Mouse (Mus musculus): Measurements from ENCODE around the gene App. TPM values are rescaled to one million over a fixed set of nuclear protein-coding genes. Genes with fewer than 3 reads are reported as not detected.

Gene App
- polyA plus RNA-seq, 1 experiment from 2014 or later = 91.3 TPM

DNA sequence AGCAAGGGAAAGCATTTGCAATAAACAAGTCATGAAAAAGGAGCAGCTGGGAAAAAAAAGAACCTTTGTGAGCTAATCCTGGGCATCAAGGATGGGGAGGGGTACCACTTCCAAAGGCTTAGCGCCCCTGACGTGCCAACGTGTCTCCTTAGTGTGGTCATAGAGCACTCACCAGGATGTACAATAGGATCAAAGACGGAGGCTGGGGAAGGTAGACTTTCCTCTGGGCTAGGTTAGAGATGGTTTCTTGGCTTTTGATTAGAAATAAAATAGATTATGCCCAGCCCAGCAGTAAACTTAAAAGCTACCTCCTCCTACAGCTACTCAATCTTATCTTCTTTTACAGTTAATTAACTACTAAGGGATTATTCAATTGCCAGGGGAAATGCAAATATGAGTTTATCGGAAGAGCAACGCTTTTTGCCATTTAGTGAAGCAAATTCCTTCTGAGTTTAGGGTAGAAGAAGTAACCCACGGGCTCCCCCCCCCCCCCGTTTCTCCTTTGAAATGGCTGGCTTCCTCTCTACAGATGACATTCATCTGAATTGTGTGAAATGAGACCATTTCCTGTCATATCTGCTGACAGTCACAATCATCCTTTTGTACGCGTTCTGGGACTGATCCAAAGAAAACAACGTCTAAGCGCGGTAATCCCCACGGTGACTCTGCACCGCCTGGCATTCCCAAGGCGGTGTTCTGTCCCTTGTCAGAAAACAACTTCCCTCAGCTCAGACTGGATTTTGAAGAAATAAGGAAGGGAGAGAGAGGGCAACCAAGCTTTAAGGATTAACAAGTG is 201.8 kb downstream of the App start:
- Histone ChIP-seq H3K27ac (peak overlapping the region; percentile 35; the same call in 1 of the 2 replicates), H3K4me3 (no peak overlapping the region), H3K36me3 (replicated peaks) (peaks cover 94% of the 10 kb centered on the region), H3K9me3 (no peaks in the 10 kb centered on the region), H3K4me1 (0 out of 2 replicates have a peak, but pooled peaks cover 3% of the 10 kb centered on the region), H3K27me3 (ENCODE audit: poor library complexity, severe bottlenecking) (no peaks in the 10 kb centered on the region)
- DNase-seq (ENCODE audit: extremely low spot score, low spot score) = no peak
- WGBS = 77% methylated on average over 16 of the region's 16 CpGs

- no peaks in the 10 kb centered on the region for H3K27me3 ChIP-seq (ENCODE audit: poor library complexity, severe bottlenecking)
- no peak overlapping the region for H3K4me3 ChIP-seq
- no peak for DNase-seq (ENCODE audit: extremely low spot score, low spot score)
- no peak overlapping the region for H3K27ac ChIP-seq
- peaks cover 98% of the 10 kb centered on the region for H3K36me3 ChIP-seq (replicated peaks)
- WGBS = 96% methylated on average over 7 of the region's 7 CpGs
- H3K9me3 ChIP-seq = no peaks in the 10 kb centered on the region
- H3K4me1 ChIP-seq = 0 out of 2 replicates have a peak, but pooled peaks cover 3% of the 10 kb centered on the region
These were observed 204.5 kb downstream of the App start for GRCm38 (mm10) chr16:84969026-84969425.

DNA sequence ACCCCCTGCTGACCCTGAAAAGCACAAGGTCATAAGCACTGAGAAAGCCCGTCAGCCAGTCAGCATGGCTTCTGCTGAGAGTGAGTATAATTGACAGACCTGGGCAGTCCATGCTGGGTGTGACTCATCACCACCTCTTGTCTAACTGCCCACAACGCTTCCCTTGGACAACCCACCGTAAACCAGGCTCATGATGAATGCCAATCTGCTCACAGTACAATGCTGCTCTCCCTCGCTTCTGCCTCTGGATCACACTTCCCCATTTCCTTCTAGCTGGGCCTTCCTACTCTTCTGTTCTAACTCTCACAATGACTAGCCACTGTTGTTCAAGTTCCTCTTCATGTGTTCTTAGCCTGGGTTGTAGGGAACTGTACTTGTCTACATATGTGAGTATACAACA is 206.6 kb downstream of the App start:
- 0 out of 2 replicates have a peak, but pooled peaks cover 3% of the 10 kb centered on the region for H3K4me1 ChIP-seq
- no peak overlapping the region for H3K4me3 ChIP-seq
- H3K27me3 ChIP-seq (ENCODE audit: poor library complexity, severe bottlenecking) = no peaks in the 10 kb centered on the region
- H3K27ac ChIP-seq = no peak overlapping the region
- peaks cover 99% of the 10 kb centered on the region for H3K36me3 ChIP-seq (replicated peaks)
- WGBS = 77% methylated on average over 4 of the region's 4 CpGs
- DNase-seq (ENCODE audit: extremely low spot score, low spot score) = no peak
- no peaks in the 10 kb centered on the region for H3K9me3 ChIP-seq

GRCm38 (mm10) chr16:84966096-84966495 is 207.5 kb downstream of the App start:
- WGBS = 86% methylated on average over 13 of the region's 13 CpGs
- Histone ChIP-seq H3K36me3 (replicated peaks) (peaks cover 99% of the 10 kb centered on the region), H3K27me3 (ENCODE audit: poor library complexity, severe bottlenecking) (no peaks in the 10 kb centered on the region), H3K4me3 (no peak overlapping the region), H3K9me3 (no peaks in the 10 kb centered on the region), H3K4me1 (0 out of 2 replicates have a peak, but pooled peaks cover 3% of the 10 kb centered on the region), H3K27ac (no peak overlapping the region)
- no peak for DNase-seq (ENCODE audit: extremely low spot score, low spot score)

GRCm38 (mm10) chr16:84963960-84964359 is 209.6 kb downstream of the App start:
- Histone ChIP-seq H3K9me3 (no peaks in the 10 kb centered on the region), H3K27me3 (ENCODE audit: poor library complexity, severe bottlenecking) (no peaks in the 10 kb centered on the region), H3K4me3 (no peak overlapping the region), H3K4me1 (0 out of 2 replicates have a peak, but pooled peaks cover 3% of the 10 kb centered on the region), H3K27ac (no peak overlapping the region), H3K36me3 (replicated peaks) (peaks cover 99% of the 10 kb centered on the region)
- WGBS = 95% methylated on average over 9 of the region's 9 CpGs
- no peak for DNase-seq (ENCODE audit: extremely low spot score, low spot score)

- Histone ChIP-seq H3K27me3 (ENCODE audit: poor library complexity, severe bottlenecking) (no peaks in the 10 kb centered on the region), H3K27ac (no peak overlapping the region), H3K36me3 (replicated peaks) (peaks cover 96% of the 10 kb centered on the region), H3K4me1 (0 out of 2 replicates have a peak, but pooled peaks cover 3% of the 10 kb centered on the region), H3K9me3 (no peaks in the 10 kb centered on the region), H3K4me3 (no peak overlapping the region)
- DNase-seq (ENCODE audit: extremely low spot score, low spot score) = no peak
- 91% methylated on average over 12 of the region's 12 CpGs for WGBS
These were observed 210.0 kb downstream of the App start for GRCm38 (mm10) chr16:84963527-84963926.

DNA sequence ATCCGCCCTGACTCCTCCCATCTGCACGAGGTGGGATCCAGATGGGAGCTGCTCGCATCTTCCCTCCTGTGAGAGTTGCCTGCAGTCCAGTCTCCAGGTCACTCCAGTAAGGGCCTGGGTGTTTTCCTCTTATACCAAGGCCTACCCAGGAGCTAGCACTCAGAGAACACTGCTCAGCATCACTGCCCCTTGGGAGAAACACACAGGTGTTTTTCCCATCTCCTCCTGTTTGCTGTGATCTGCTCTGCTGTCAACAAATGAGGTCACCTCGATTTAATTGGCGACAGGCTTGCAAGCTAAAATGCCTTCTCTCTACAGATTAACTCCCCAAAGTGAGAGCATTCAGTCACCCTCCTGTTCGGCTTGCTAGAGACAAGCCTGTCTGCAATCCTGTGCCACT is 216.3 kb downstream of the App start:
- H3K36me3 ChIP-seq (replicated peaks) = peaks cover 71% of the 10 kb centered on the region
- no peak overlapping the region for H3K27ac ChIP-seq
- H3K4me1 ChIP-seq = peaks cover 4% of the 10 kb centered on the region; the same call in 1 of the 2 replicates
- WGBS = 63% methylated on average over 6 of the region's 6 CpGs
- no peak overlapping the region for H3K4me3 ChIP-seq
- H3K27me3 ChIP-seq (ENCODE audit: poor library complexity, severe bottlenecking) = no peaks in the 10 kb centered on the region
- peak; percentile 10 for DNase-seq (ENCODE audit: extremely low spot score, low spot score)
- H3K9me3 ChIP-seq = no peaks in the 10 kb centered on the region

- 84% methylated on average over 2 of the region's 2 CpGs for WGBS
- H3K4me1 ChIP-seq = peaks cover 4% of the 10 kb centered on the region; the same call in 1 of the 2 replicates
- peaks cover 69% of the 10 kb centered on the region for H3K36me3 ChIP-seq (replicated peaks)
- no peaks in the 10 kb centered on the region for H3K27me3 ChIP-seq (ENCODE audit: poor library complexity, severe bottlenecking)
- peak; percentile 9 for DNase-seq (ENCODE audit: extremely low spot score, low spot score)
- H3K27ac ChIP-seq = no peak overlapping the region
- no peak overlapping the region for H3K4me3 ChIP-seq
- H3K9me3 ChIP-seq = no peaks in the 10 kb centered on the region
These were observed 216.9 kb downstream of the App start for GRCm38 (mm10) chr16:84956690-84957089.

DNA sequence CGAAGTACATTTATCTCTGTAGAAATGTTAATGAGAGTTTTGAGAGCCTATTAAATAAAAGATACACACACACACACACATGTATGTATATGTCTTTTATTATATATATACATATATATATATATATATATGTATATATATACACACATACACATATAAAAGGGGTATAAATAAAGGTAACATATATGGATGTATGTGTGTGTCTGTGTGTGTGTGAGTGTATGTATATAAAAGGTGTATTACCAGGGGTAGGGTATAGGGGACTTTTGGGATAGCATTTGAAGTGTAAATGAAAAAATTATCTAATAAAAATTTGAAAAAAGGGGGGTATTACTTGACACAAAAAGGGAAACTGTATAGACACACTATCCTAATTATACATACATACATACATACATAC is 217.7 kb downstream of the App start:
- Histone ChIP-seq H3K9me3 (no peaks in the 10 kb centered on the region), H3K27ac (no peak overlapping the region), H3K4me3 (no peak overlapping the region), H3K36me3 (replicated peaks) (peaks cover 62% of the 10 kb centered on the region), H3K27me3 (ENCODE audit: poor library complexity, severe bottlenecking) (no peaks in the 10 kb centered on the region), H3K4me1 (peaks cover 4% of the 10 kb centered on the region; the same call in 1 of the 2 replicates)
- WGBS = 85% methylated on average over 1 of the region's 1 CpGs
- DNase-seq (ENCODE audit: extremely low spot score, low spot score) = no peak

GRCm38 (mm10) chr16:84955204-84955839 is 218.2 kb downstream of the App start:
- Histone ChIP-seq H3K9me3 (no peaks in the 10 kb centered on the region), H3K27ac (no peak overlapping the region), H3K27me3 (ENCODE audit: poor library complexity, severe bottlenecking) (no peaks in the 10 kb centered on the region), H3K36me3 (replicated peaks) (peaks cover 58% of the 10 kb centered on the region), H3K4me1 (peaks cover 4% of the 10 kb centered on the region; the same call in 1 of the 2 replicates), H3K4me3 (no peak overlapping the region)
- peak; percentile 82 for DNase-seq (ENCODE audit: extremely low spot score, low spot score)
- 36% methylated on average over 26 of the region's 26 CpGs for WGBS

DNA sequence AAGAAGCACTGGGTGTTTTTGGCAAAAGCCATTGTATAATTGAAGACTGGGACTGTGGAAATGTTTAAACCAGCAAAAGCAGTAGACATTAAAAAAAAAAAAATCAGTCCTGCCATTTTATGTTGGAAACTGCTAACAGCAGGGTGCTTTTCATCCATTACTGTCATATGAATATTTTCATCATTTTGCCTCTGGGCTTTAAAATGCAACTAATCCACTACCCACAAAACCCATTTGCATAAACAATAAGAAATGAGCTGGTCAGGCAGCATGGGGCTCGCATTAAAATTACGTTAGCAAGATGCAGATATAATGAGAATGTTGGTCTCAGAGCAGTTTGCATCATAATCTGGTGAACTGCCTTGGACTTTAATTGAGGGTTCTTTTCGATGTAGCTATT is 242.5 kb downstream of the App start:
- 0 out of 2 replicates have a peak, but pooled peaks cover 6% of the 10 kb centered on the region for H3K4me1 ChIP-seq
- DNase-seq (ENCODE audit: extremely low spot score, low spot score) = no peak
- H3K4me3 ChIP-seq = no peak overlapping the region
- H3K27me3 ChIP-seq (ENCODE audit: poor library complexity, severe bottlenecking) = no peaks in the 10 kb centered on the region
- WGBS = 80% methylated on average over 3 of the region's 3 CpGs
- no peaks in the 10 kb centered on the region for H3K36me3 ChIP-seq (replicated peaks)
- no peak overlapping the region for H3K27ac ChIP-seq
- no peaks in the 10 kb centered on the region for H3K9me3 ChIP-seq

GRCm38 (mm10) chr16:84927827-84928226 is 245.7 kb downstream of the App start:
- 95% methylated on average over 1 of the region's 1 CpGs for WGBS
- DNase-seq (ENCODE audit: extremely low spot score, low spot score) = no peak

More at GRCm38 (mm10) chr16:84927827-84928226, 245.7 kb downstream of the App start:
- Histone ChIP-seq H3K9me3 (no peaks in the 10 kb centered on the region), H3K4me1 (0 out of 2 replicates have a peak, but pooled peaks cover 6% of the 10 kb centered on the region), H3K36me3 (replicated peaks) (no peaks in the 10 kb centered on the region), H3K4me3 (no peak overlapping the region), H3K27ac (no peak overlapping the region), H3K27me3 (ENCODE audit: poor library complexity, severe bottlenecking) (no peaks in the 10 kb centered on the region)

Data from forebrain, embryonic 10.5 days (tissue).